Mouse (Mus musculus): ENCODE measurements around the gene Spp1.

GRCm38 (mm10) chr5:104423861-104424260 is 11.1 kb upstream of the Spp1 start:
- no peak for TF ChIP-seq POLR2A (IDR thresholded peaks at IDR 0.05; ENCODE audit: borderline replicate concordance, extremely low read depth, low read depth, low read length)
- TF ChIP-seq CTCF (IDR thresholded peaks at IDR 0.05; ENCODE audit: insufficient read depth, low read length), result no peak
